Mouse (Mus musculus) hindbrain, embryonic 15.5 days (tissue): Measurements from ENCODE around the gene Grin1. TPM values are rescaled to one million over a fixed set of nuclear protein-coding genes. Genes with fewer than 3 reads are reported as not detected.
A peak's percentile ranks its signal among the peaks of the same experiment; 100 is the strongest.
"Not testable (repeated sequence)": the region's sequence is repeated elsewhere in the genome, so short reads cannot be mapped to it uniquely, and the experiment has no call there.

Experiments used
- ATAC-seq: fragments of 200-750 bp; cut with Nextera tagmentation; 2 replicates; pipeline ENCODE4 v1.8.0; 2017; ENCODE audit warnings: low read depth, moderate number of reproducible peaks, moderate TSS enrichment; ENCODE audit not compliant: low FRiP score
- H3K27ac ChIP-seq: fragments of 300-500 bp; sonication (generic); replicated peaks from 2 replicates; pipeline ENCODE4 v1.5.1; 2015; ENCODE audit warnings: mild to moderate bottlenecking, inconsistent platforms
- H3K27me3 ChIP-seq: fragments of 300-500 bp; sonication (generic); 2 replicates; pipeline ENCODE4 v1.6.1; 2015; ENCODE audit warnings: control low read depth, inconsistent platforms
- H3K36me3 ChIP-seq: fragments of 300-500 bp; sonication (generic); 2 replicates; pipeline ENCODE4 v1.6.1; 2015; ENCODE audit warnings: control low read depth, inconsistent platforms
- H3K4me1 ChIP-seq: fragments of 300-500 bp; sonication (generic); replicated peaks from 2 replicates; pipeline ENCODE4 v1.6.1; 2015; ENCODE audit warnings: control low read depth, inconsistent platforms
- H3K4me2 ChIP-seq: fragments of 300-500 bp; sonication (generic); 2 replicates; pipeline ENCODE4 v1.6.1; 2015; ENCODE audit warnings: moderate library complexity, mild to moderate bottlenecking, inconsistent platforms
- H3K4me3 ChIP-seq: fragments of 300-500 bp; sonication (generic); 2 replicates; pipeline ENCODE4 v1.5.1; 2015; ENCODE audit warnings: mild to moderate bottlenecking, inconsistent platforms
- H3K9ac ChIP-seq: fragments of 300-500 bp; sonication (generic); 2 replicates; pipeline ENCODE4 v1.6.1; 2015; ENCODE audit warnings: inconsistent platforms
- H3K9me3 ChIP-seq: fragments of 300-500 bp; sonication (generic); 2 replicates; pipeline ENCODE4 v1.6.1; 2016; ENCODE audit warnings: control low read depth, inconsistent platforms
- WGBS: fragments of 180-500 bp; shearing (Covaris S2); methylation state at CpG from one replicate; pipeline ENCODE4 v1.1.7; 2015; 5-methylcytosine and 5-hydroxymethylcytosine counted together
- polyA plus RNA-seq: library from polyadenylated mRNA; unstranded; fragments of >200 nt; fragmentation: Nextera tagmentation; extraction: Ambion mirVana; gene quantifications from 2 replicates; pipeline ENCODE4 v1.2.1, GENCODE M21; 2015

Grin1 gene
- polyA plus RNA-seq, 1 experiment from 2014 or later: 61.3 TPM

DNA sequence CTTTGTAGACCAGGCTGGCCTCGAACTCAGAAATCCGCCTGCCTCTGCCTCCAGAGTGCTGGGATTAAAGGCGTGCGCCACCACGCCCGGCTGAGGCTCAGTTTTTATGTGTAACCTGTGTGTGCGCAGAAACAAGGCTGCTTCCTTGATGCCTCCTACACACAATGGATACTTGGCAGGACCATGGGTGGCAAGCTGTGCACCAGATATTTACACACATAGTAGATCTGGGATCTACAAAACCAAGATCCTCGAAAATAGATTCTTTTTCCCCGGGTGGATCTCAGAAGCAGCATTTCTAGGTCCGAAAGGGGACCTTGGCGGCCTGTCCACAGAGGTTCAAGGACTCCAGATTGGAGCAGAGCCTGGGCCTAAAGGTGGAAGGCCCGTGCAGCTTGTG lies 57.1 kb downstream of the Grin1 start:
- H3K36me3 ChIP-seq: no peaks in the 10 kb centered on the region
- H3K9ac ChIP-seq: peak overlapping the region; percentile 52
- no peak for ATAC-seq
- H3K4me1 ChIP-seq: peaks cover 46% of the 10 kb centered on the region
- H3K4me2 ChIP-seq: peak overlapping the region; percentile 94
- WGBS: 44% methylated on average over 12 of the region's 12 CpGs
- H3K9me3 ChIP-seq: no peaks in the 10 kb centered on the region
- H3K27me3 ChIP-seq: no peaks in the 10 kb centered on the region
- peak overlapping the region; percentile 74 for H3K4me3 ChIP-seq
- H3K27ac ChIP-seq: peak overlapping the region; percentile 79

DNA sequence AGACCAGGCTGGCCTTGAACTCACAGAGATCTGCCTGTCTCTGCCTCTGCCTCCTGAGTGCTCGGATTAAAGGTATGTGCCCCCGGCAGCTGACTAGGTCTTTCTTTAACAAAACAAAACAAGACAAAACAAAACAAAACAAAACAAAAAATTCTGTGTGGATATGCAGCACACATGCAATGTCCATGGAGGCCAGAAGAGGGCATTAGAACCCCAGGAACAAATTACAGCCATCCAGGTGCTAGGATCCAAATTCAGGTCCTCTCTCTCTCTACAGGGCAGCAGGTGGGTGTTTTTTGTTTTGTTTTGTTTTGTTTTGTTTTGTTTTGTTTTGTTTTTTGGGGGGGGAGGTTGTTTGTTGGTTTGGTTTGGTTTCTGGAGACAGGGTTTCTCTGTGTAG lies 60.1 kb downstream of the Grin1 start:
- WGBS: 52% methylated on average over 2 of the region's 2 CpGs
- H3K27ac ChIP-seq: no peak overlapping the region

DNA sequence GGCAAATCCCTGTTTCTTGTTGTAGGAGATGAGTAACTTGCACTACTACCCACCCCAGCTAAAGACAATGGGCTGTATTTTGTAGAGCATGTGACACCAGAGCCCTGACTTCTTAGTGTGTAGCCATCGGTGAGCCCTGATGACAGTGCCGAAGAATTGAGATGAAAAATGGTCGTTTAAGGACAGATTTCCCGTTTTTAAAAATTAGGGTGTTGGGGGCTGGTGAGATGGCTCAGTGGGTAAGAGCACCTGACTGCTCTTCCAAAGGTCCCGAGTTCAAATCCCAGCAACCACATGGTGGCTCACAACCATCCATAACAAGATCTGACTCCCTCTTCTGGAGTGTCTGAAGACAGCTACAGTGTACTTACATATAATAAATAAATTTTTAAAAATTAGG lies 61.7 kb downstream of the Grin1 start:
- H3K9me3 ChIP-seq, H3K27me3 ChIP-seq, H3K9ac ChIP-seq, H3K27ac ChIP-seq, ATAC-seq, H3K36me3 ChIP-seq, H3K4me2 ChIP-seq, H3K4me3 ChIP-seq: not testable (repeated sequence)
- H3K4me1 ChIP-seq: peaks cover 26% of the 10 kb centered on the region
- WGBS: 92% methylated on average over 5 of the region's 5 CpGs

More for the DNA sequence above, 60.1 kb downstream of the Grin1 start:
- H3K27me3 ChIP-seq: no peaks in the 10 kb centered on the region
- H3K36me3 ChIP-seq: no peaks in the 10 kb centered on the region
- H3K4me2 ChIP-seq: no peak overlapping the region
- H3K4me3 ChIP-seq: no peak overlapping the region
- H3K4me1 ChIP-seq: peaks cover 35% of the 10 kb centered on the region
- H3K9ac ChIP-seq: no peak overlapping the region
- no peaks in the 10 kb centered on the region for H3K9me3 ChIP-seq
- no peak for ATAC-seq

DNA sequence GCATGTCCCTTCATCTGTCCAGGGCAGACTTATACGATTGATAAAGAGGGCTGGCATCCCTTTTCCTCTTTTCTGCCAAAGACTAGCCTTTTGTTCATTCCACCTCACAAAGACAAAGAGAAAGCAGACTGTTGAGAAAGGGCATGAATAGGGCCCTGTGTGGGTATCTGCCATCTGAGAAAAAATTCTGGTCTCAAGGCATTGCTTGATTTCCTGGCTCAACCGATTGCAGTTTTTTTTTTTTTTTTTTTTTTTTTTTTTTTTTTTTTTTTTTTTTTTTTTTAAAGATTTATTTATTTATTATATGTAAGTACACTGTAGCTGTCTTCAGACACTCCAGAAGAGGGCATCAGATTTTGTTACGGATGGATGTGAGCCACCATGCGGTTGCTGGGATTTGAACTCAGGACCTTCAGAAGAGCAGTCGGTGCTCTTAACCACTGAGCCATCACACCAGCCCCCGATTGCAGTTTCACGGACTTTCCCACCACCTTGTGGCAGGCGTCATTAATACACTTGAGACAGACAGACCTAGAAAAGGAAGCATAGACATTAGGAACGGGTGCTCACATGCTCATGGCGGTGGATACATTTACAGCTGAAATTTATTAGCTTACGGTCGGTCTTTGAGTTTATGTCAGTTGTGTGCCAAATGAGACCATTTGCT lies 62.4 kb downstream of the Grin1 start:
- Histone ChIP-seq H3K4me2 (peak overlapping the region; percentile 93), H3K9ac (peak overlapping the region; percentile 83), H3K4me1 (peaks cover 26% of the 10 kb centered on the region), H3K4me3 (peak overlapping the region; percentile 81)
- WGBS: 59% methylated on average over 12 of the region's 12 CpGs
- H3K27me3 ChIP-seq, H3K27ac ChIP-seq, H3K9me3 ChIP-seq, H3K36me3 ChIP-seq, ATAC-seq: not testable (repeated sequence)

DNA sequence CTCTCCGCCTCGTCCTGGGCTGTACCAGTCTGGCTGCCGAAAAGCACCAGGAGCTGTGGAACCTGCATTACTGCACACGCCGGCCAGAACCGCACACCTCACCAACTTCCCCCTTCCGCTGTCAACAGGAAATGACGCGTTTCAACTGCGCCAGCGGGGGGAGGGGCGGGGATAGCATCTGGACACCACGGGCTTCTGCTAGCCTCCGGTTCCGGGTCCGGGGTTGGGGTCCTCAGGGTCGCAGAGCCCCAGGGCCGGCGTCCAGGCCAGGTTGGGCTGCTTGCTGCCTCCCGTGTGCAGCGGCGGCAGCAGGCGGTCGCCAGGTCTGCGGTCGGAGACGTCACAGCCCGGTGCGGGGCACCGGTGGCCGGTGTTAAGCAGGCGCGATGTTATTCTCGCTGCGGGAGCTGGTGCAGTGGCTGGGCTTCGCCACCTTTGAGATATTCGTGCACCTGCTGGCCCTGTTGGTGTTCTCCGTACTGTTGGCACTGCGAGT lies 63.7 kb downstream of the Grin1 start, which contains the start of gene Tmem203:
Tmem203 (plus strand) TSS at position 156 of the 496 bp plus-strand sequence.
- Histone ChIP-seq H3K4me3 (peak within 1 kb of the TSS; percentile 81), H3K4me1 (peaks cover 26% of the 10 kb centered on the region), H3K9me3 (no peaks in the 10 kb centered on the region), H3K27me3 (no peaks in the 10 kb centered on the region), H3K9ac (peak within 1 kb of the TSS; percentile 83), H3K4me2 (peak within 1 kb of the TSS; percentile 93), H3K36me3 (0 out of 2 replicates have a peak, but pooled peaks cover 7% of the 10 kb centered on the region), H3K27ac (peak within 1 kb of the TSS; percentile 78)
- under 1% methylated on average over 39 of the region's 39 CpGs for WGBS
- peak; percentile 94 for ATAC-seq

DNA sequence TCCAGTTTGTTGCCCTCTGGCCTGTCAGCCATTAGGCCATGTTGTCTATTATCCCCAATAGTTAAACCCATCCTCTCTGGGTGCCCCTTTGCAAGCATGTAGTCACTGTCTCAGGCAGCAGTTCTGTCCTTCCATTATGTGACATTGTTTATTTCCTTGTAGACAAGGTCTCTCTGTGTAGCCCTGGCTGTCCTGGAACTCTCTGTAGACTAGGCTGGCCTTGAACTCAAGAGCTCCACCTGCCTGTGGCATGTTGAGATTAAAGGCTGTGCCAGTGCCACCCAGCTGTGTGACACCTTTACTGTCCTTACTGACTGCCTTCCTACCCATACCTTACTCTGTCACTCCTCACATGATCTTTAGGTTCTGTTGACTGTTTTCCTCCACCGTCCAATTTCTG lies 66.7 kb downstream of the Grin1 start:
- H3K4me3 ChIP-seq: no peak overlapping the region
- WGBS: 93% methylated on average over 1 of the region's 1 CpGs
- 0 out of 2 replicates have a peak, but pooled peaks cover 10% of the 10 kb centered on the region for H3K36me3 ChIP-seq
- H3K27ac ChIP-seq: no peak overlapping the region
- H3K4me2 ChIP-seq: no peak overlapping the region
- no peak for ATAC-seq
- no peaks in the 10 kb centered on the region for H3K9me3 ChIP-seq
- H3K27me3 ChIP-seq: no peaks in the 10 kb centered on the region
- H3K9ac ChIP-seq: no peak overlapping the region
- peaks cover 20% of the 10 kb centered on the region for H3K4me1 ChIP-seq

DNA sequence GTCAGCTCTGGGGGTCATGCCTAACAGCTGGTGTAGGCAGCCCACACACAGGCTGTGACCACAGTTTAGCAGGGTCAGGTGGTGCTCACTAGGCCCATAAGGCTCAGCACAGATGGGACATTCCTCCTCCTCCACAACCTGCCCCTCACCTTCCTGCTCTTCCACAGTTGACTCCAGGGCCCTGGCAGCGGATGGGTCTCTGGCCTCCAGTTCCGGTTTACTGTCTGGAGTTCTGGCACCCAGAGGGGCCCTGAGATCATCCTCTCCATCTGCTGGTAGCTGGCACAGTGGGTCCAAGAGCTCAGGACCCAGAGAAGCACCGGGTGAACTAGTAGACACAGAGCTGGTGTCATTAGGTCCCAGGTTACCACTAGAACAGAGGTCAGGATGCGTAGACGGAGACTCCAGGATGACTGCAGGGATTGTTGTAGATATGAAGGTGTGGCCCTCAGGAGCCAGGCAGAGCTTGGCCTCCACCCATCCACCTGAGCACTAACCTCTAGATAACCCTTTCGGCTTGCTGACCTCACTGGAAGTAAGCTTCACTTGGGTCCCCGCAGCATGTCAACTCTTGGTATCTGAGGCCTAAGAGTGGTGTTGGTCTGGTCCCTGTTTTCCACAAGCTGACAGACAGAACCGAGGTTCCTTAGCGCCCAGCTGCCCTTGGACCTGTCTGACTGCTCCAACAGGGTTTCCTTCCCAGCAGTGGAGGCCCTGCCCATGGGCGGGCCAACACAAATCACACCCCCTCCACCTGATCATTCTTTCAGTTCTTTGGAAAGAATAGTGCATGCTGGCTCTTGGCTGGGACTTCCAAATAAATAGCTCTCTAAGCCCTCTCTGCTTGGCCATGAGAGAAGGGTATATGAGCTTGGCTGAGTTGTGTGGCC lies 72.6 kb downstream of the Grin1 start, which contains the start of gene AL732309.1:
AL732309.1 (minus strand) TSS at position 681 of the 890 bp plus-strand sequence.
- H3K9me3 ChIP-seq: no peaks in the 10 kb centered on the region
- no peaks in the 10 kb centered on the region for H3K27me3 ChIP-seq
- H3K4me2 ChIP-seq: no peak within 1 kb of the TSS
- no peak within 1 kb of the TSS for H3K9ac ChIP-seq
- H3K4me1 ChIP-seq: peaks cover 24% of the 10 kb centered on the region
- H3K36me3 ChIP-seq: peaks cover 8% of the 10 kb centered on the region; the same call in 1 of the 2 replicates
- ATAC-seq: no peak
- no peak within 1 kb of the TSS for H3K4me3 ChIP-seq
- H3K27ac ChIP-seq: no peak within 1 kb of the TSS
- WGBS: 92% methylated on average over 10 of the region's 10 CpGs

DNA sequence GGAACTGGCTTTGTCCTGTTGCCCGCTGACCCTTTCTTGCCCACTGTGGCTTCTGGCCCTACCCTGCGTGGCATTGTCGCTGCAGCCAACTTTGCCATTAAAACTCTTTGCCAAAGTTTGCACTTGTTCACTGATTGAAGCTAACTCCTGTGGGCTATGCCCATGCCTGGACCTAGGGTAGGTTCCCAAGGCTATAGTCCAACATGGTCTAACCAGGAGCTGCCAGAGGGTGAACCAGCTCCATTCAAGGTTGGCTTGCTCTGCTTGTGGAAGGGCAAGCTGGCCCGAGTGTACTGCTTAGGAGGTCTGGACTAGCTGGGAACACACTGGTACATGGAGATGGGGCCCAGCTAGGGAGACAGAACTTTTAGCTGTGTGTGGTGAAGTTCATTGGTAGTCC lies 74.8 kb downstream of the Grin1 start:
- ATAC-seq: no peak
- 0 out of 2 replicates have a peak overlapping the region, but pooled peaks have one; percentile 92 for H3K4me2 ChIP-seq

DNA sequence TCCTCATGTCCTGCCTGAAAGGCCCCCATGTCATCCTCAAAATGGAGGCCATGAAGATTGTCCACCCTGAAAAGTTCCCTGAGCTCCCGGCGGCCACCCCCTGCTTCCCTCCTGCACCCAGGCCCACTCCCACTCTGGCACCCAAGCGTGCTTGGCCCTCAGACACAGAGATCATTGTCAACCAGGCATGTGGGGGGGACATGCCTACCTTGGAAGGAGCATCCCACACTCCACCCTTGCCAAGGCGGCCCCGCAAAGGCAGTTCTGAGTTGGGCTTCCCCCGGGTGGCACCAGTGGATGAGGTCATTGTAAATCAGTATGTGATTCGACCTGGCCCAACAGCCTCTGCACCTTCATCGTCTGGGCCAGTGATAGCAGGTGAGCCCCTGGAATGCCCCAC lies 75.6 kb downstream of the Grin1 start:
- Histone ChIP-seq H3K9ac (peak overlapping the region; percentile 81), H3K27me3 (no peaks in the 10 kb centered on the region), H3K27ac (no peak overlapping the region), H3K9me3 (no peaks in the 10 kb centered on the region), H3K4me3 (peak overlapping the region; percentile 61), H3K4me2 (peak overlapping the region; percentile 92), H3K4me1 (peaks cover 37% of the 10 kb centered on the region), H3K36me3 (no peaks in the 10 kb centered on the region; the same call in 1 of the 2 replicates)
- WGBS: 83% methylated on average over 8 of the region's 8 CpGs
- no peak for ATAC-seq

More for the DNA sequence above, 74.8 kb downstream of the Grin1 start:
- H3K4me1 ChIP-seq: peaks cover 37% of the 10 kb centered on the region
- H3K4me3 ChIP-seq: no peak overlapping the region
- H3K36me3 ChIP-seq: no peaks in the 10 kb centered on the region; the same call in 1 of the 2 replicates
- H3K27me3 ChIP-seq: no peaks in the 10 kb centered on the region
- H3K9ac ChIP-seq: no peak overlapping the region
- H3K27ac ChIP-seq: no peak overlapping the region
- WGBS: 90% methylated on average over 4 of the region's 4 CpGs
- no peaks in the 10 kb centered on the region for H3K9me3 ChIP-seq

DNA sequence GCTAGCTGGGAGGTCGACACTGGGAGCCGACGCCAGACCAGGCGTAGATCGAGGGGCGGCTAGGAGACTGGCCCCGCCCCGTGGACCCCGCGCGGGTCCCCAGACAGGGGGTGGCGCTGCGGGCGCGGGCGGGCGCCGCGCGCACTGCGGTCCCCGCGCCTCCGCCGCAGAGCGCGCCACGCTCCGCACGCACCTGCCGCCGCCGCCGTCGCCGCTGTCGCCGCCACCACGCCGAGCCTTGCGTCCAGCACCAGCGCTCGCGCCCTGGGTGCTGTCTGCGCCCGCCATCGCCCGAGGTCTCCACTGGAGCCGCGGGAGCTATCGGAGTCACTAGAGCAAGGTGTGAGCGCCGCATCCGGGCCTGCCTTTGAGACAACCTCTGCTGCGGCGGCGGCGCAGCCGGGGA lies 76.9 kb downstream of the Grin1 start, which contains the start of the genes Rnf208 and Cysrt1:
Rnf208 (plus strand) TSS at position 155 of the 406 bp plus-strand sequence.
Cysrt1 (minus strand) TSS at position 352 of the 406 bp plus-strand sequence.
- peak; percentile 65 for ATAC-seq
- Histone ChIP-seq H3K4me2 (peak within 1 kb of the TSS; percentile 92), H3K4me3 (peak within 1 kb of the TSS; percentile 61), H3K9ac (peak within 1 kb of the TSS; percentile 81), H3K36me3 (no peaks in the 10 kb centered on the region; the same call in 1 of the 2 replicates), H3K9me3 (no peaks in the 10 kb centered on the region), H3K4me1 (peaks cover 37% of the 10 kb centered on the region), H3K27ac (peak within 1 kb of the TSS; percentile 72), H3K27me3 (peaks cover 4% of the 10 kb centered on the region; the same call in 1 of the 2 replicates)
- WGBS: 0% methylated on average over 40 of the region's 59 CpGs

DNA sequence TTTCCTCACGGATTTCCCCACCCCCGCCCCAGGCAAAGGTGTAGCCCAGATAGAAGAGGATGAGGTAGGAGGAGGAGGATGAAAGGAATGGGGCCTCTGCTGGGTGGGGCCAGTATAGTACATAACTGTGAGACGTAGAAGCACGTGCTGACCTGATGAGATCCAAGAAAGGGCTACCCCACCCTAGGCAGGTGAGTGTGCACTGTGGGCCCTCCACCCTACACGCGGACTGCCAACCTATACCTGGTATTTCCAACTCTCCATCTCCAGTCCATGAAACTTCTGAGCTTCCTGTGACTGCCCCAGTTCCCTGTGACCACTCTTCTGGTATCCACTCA lies 77.6 kb downstream of the Grin1 start:
- H3K27me3 ChIP-seq: peaks cover 4% of the 10 kb centered on the region; the same call in 1 of the 2 replicates

More for the DNA sequence above, 77.6 kb downstream of the Grin1 start:
- Histone ChIP-seq H3K9me3 (no peaks in the 10 kb centered on the region), H3K4me2 (peak overlapping the region; percentile 92), H3K9ac (peak overlapping the region; percentile 81), H3K4me1 (peaks cover 37% of the 10 kb centered on the region), H3K27ac (peak overlapping the region; percentile 72), H3K36me3 (no peaks in the 10 kb centered on the region; the same call in 1 of the 2 replicates), H3K4me3 (peak overlapping the region; percentile 61)
- WGBS: 12% methylated on average over 6 of the region's 6 CpGs
- peak; percentile 32 for ATAC-seq
